Mouse (Mus musculus) cerebellum, adult 8-10 months (tissue): ENCODE data around the gene Gm5622.
"Not testable (repeated sequence)": the region's sequence is repeated elsewhere in the genome, so short reads cannot be mapped to it uniquely, and the experiment has no call there.

Experiments
- DNase-seq: peaks from one replicate; pipeline ENCODE4 v3.0.0; 2022

Gene Gm5622

DNA sequence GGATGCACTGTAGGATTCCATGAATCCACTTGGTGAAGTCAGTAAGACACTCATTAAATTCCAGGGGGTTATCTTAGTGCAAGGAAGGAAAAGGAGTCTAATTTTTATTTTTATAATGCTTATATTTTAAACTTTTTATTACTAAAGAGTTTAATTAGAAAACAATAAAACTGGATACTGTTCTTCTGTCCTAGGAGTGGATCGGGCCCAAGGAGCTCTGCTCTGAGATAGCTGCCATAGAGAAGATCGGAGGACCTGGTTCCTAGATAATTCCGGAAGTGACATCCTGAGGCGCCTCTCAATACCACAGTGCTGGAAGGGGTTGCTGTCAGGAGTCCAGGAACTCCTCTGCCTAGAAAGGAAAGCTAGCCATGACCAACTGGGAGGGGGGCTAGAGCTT lies at the start of gene Gm5622:
Gm5622 (plus strand) TSS at position 301 of the 400 bp plus-strand sequence.
- DNase-seq: no peak

DNA sequence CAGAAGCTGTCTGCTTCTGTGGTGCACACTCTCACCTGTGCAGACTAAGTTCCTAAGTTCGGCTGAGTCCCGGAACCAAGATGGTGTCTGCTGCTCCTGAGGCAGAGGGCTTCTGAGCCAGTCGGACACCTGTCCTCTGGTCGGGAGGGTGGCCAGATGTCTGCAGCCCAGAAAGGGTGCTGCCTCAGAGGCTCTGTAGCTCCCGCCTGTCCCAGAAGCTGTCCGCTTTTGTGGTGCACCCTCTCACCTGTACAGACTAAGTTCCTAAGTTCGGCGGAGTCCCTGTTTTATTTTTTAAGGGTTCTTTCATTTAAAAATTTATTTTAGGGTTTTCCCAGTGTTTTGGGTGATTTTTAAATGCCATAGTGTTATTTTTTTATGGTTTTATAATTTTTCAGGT lies 45.2 kb upstream of the Gm5622 start:
- DNase-seq: no peak

DNA sequence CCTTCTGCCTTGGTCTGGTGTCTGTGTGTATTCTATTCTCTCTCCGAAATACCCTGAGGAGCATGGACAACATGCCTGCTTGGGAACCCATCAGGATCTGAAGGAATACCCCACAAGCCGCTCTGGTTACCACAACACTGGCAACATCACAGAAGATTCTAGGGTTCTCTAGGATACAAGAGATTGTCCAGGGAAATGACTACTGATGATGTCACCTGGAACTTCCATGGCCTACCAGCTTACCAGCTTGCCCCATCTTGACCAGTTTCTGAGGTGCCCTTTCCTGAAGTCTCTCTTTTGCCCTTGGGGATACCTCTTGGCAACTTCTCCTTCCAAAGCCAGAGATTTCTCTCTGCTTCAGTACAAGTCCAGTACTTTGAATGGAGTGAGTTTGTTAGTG lies 21.4 kb downstream of the Gm5622 start, which contains the start of gene Gm17175:
Gm17175 (minus strand) TSS at position 101 of the 400 bp plus-strand sequence.
- DNase-seq: not testable (repeated sequence)

- DNase-seq: not testable (repeated sequence)
Observed at GRCm38 (mm10) chr14:51592039-51592438, 39.4 kb downstream of the Gm5622 start, which contains the start of gene Gm17174. Gm17174 (minus strand) TSS chr14:51592139.

DNA sequence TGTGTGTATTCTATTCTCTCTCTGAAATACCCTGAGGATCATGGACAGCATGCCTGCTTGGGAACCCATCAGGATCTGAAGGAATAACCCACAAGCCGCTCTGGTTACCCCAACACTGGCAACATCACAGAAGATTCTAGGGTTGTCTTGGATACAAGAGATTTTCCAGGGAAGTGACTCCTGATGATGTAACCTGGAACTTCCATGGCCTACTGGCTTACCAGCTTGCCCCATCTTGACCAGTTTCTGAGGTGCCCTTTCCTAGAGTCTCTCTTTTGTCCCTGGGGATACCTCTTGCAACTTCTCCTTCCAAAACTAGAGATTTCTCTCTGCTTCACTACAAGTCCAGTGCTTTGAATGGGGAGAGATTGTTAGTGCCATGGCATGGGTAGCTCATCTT lies 58.6 kb downstream of the Gm5622 start, which contains the start of gene Gm17078:
Gm17078 (minus strand) TSS at position 101 of the 400 bp plus-strand sequence.
- DNase-seq: no peak

- peak; percentile 2 for DNase-seq
Observed at GRCm38 (mm10) chr14:51632426-51632825, 79.8 kb downstream of the Gm5622 start.

DNA sequence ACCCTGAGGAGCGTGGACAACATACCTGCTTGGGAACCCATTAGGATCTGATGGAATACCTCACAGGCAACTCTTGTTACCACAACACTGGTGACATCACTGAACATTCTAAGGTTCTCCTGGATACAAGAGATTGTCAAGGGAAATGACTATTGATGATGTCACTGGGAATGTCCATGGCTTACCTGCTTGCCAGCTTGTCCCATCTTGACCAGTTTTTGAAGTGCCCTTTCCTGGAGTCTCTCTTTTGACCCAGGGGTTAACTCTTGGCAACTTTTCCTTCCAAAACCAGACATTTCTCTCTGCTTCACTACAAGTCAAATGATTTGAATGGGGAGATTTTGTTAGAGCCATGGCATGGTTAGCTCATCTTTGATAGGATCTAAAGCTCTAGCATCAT lies 83.0 kb downstream of the Gm5622 start, which contains the start of gene Gm4181:
Gm4181 (minus strand) TSS at position 101 of the 400 bp plus-strand sequence.
- not testable (repeated sequence) for DNase-seq

GRCm38 (mm10) chr14:51677269-51677668 lies 124.7 kb downstream of the Gm5622 start:
- no peak for DNase-seq

DNA sequence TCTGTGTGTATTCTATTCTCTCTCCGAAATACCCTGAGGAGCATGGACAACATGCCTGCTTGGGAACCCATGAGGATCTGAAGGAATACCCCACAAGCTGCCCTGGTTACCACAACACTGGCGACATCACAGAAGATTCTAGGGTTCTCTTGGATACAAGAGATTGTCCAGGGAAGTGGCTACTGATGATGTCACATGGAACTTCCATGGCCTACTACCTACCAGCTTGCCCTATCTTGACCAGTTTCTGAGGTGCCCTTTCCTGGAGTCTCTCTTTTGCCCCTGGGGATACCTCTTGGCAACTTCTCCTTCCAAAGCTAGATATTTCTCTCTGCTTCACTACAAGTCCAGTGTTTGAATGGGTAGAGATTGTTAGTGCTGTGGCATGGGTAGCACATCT lies 142.8 kb downstream of the Gm5622 start, which contains the start of gene Gm17079:
Gm17079 (minus strand) TSS at position 101 of the 400 bp plus-strand sequence.
- not testable (repeated sequence) for DNase-seq
